Mouse (Mus musculus): ENCODE measurements around the gene Speg. TPM values are rescaled to one million over a fixed set of nuclear protein-coding genes. Genes with fewer than 3 reads are reported as not detected.

The Speg gene
- total RNA-seq, 2 experiments from 2014 or later = 182 to 186 TPM

DNA sequence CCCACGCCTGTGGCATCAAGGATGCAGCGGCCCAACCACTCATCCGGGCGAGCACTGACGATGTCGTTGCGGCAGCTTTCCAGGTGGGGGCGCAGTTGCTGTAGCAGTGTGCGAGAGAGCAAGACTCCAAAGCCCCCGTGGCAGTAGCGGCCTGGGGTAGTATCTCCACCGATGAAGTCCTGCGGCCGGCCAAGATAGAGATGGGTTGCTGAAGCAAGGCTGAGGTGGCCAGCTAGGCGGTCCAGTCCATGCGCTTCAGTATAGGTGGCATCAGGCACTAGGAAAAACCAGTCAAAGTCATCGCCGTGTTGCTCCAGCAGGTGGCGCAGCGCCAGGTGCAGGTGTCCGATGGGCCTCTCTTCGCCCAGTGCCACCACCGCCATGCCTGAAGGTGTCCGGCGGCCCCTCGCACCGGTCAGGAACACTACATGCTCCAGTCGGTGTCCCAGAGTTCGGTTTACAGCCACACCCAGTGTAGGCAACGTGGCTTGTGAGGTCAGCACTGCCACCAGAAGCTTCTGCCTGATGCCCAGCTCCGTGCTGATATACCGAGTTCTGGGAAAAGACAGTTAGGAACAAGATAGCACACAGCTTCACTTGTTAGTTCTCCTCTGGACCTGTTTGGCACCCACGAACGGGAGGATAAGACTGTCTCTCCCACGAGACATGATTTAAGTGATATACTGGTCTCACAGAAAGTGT lies 102.3 kb downstream of the Speg start:
- intact Hi-C loops (cut with DNase I) = loop anchor here (5.0 kb wide), 1 partner anchor 120 kb away; no protein-coding TSS in a partner anchor
- peak; percentile 68 to 86 for DNase-seq (ENCODE audit: extremely low spot score in 1 of 2, low spot score in 2 of 2)

DNA sequence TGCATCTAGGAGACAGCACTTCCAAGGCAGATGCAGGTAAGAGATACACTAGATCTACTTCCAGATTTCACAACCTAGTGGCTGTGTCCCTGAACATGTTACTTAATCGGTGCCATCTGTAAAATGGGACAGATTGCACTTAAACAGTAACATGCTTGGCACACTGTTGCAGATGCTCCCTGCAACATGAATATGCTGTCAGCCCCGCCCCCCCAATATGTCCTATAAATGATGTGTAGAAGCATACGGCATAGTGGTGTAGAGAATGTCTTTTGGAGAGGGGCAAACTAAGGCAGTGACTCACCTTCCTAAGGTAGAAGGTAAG lies 102.8 kb downstream of the Speg start:
- intact Hi-C loops (cut with DNase I) = loop anchor here (5.0 kb wide), 1 partner anchor 119 kb away; no protein-coding TSS in a partner anchor
- no peak for DNase-seq (ENCODE audit: extremely low spot score in 1 of 2, low spot score in 2 of 2)

GRCm38 (mm10) chr1:75478497-75478896 lies 103.4 kb downstream of the Speg start:
- DNase-seq (ENCODE audit: extremely low spot score in 1 of 2, low spot score in 2 of 2) = peak in 1 of 2 experiments; percentile 73
- intact Hi-C loops (cut with DNase I) = loop anchor here (5.0 kb wide), 1 partner anchor 119 kb away; no protein-coding TSS in a partner anchor

- DNase-seq (ENCODE audit: extremely low spot score in 1 of 2, low spot score in 2 of 2) = peak; percentile 97 to 98
- intact Hi-C loops (cut with DNase I) = loop anchor here (5.0 kb wide), 1 partner anchor 118 kb away; no protein-coding TSS in a partner anchor
Measured at GRCm38 (mm10) chr1:75478916-75479634, 104.0 kb downstream of the Speg start, which contains the start of the genes Chpf and Tmem198. TSS of gene Chpf (minus strand) at chr1:75479307. TSS of gene Tmem198 (plus strand) at chr1:75479532.

GRCm38 (mm10) chr1:75479635-75479989 lies 104.5 kb downstream of the Speg start:
- no peak for DNase-seq (ENCODE audit: extremely low spot score in 1 of 2, low spot score in 2 of 2)
- intact Hi-C loops (cut with DNase I) = loop anchor here (5.0 kb wide), 1 partner anchor 118 kb away; no protein-coding TSS in a partner anchor

DNA sequence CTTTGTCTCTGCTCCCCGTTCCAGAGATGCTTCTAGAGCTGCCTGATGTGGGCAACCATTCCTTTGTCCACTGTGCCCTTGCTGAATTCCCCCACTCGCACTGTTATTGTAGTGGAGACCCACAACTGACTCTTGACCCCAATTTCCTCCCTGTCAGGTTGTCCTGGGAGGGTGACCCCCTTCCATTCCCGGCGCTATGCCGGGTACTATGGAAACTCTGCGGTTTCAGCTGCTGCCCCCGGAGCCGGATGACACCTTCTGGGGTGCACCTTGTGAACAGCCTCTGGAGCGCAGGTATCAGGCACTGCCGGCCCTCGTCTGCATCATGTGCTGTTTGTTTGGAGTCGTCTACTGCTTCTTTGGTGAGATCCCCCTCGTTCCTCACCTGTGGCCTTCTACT lies 104.9 kb downstream of the Speg start:
- peak in 1 of 2 experiments; percentile 30 for DNase-seq (ENCODE audit: extremely low spot score in 1 of 2, low spot score in 2 of 2)

DNA sequence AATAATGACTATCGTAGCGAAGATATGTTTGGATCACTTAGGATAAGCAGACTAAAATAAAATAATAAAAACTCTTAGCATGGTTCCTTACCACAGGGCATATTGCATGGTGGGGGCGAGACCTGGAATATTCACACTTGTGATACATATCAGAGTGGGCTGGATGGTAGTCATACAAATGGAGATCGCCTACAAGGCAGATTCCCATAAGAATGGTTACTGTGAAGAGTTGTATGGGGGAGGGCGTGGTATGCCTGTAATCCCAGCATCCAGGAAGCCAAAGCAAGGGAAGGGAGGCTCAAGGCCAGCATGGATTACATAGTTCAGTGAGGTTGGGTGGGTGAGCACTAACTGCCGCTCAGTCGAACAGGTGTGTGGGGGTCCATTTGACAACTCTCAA lies 105.6 kb downstream of the Speg start:
- DNase-seq (ENCODE audit: extremely low spot score in 1 of 2, low spot score in 2 of 2) = no peak
- intact Hi-C loops (cut with DNase I) = no loop called here

More for the DNA sequence above, 104.9 kb downstream of the Speg start:
- intact Hi-C loops (cut with DNase I) = no loop called here

Other genes with a start within 250 kb of the Speg start
- under 1 TPM in 1 of 2 experiments, not detected in 1; 0.21 TPM for gene Slc23a3, start 241.4 kb upstream of the Speg start, total RNA-seq (2021)
- gene Cnppd1, start 232.6 kb upstream of the Speg start, total RNA-seq (2021) = 10 to 100 TPM; 31.7 to 33.4 TPM
- 100 to 1,000 TPM; 151 to 153 TPM for gene Retreg2, start 232.5 kb upstream of the Speg start, total RNA-seq (2021)
- gene Zfand2b, start 206.7 kb upstream of the Speg start, total RNA-seq (2021) = 10 to 100 TPM; 20.2 to 21.3 TPM
- gene Abcb6, start 194.9 kb upstream of the Speg start, total RNA-seq (2021) = 10 to 100 TPM; 45.6 to 47.0 TPM
- gene Ankzf1, start 183.1 kb upstream of the Speg start, total RNA-seq (2021) = 10 to 100 TPM; 18.2 to 19.3 TPM
- 100 to 1,000 TPM; 111 to 119 TPM for gene Atg9a, start 183.1 kb upstream of the Speg start, total RNA-seq (2021)
- gene Glb1l, start 164.5 kb upstream of the Speg start, total RNA-seq (2021) = 10 to 100 TPM; 18.3 to 22.1 TPM
- 10 to 100 TPM; 94.4 to 95.0 TPM for gene Stk16, start 164.5 kb upstream of the Speg start, total RNA-seq (2021)
- 100 to 1,000 TPM; 456 to 464 TPM for gene Tuba4a, start 155.4 kb upstream of the Speg start, total RNA-seq (2021)
- gene A630095N17Rik, start 143.2 kb upstream of the Speg start, total RNA-seq (2021) = not detected
- gene Dnajb2, start 138.9 kb upstream of the Speg start, total RNA-seq (2021) = 10 to 100 TPM; 64.1 to 69.0 TPM
- gene Ptprn, start 110.8 kb upstream of the Speg start, total RNA-seq (2021) = 100 to 1,000 TPM; 257 to 262 TPM
- 10 to 100 TPM; 72.5 to 81.7 TPM for gene Resp18, start 96.9 kb upstream of the Speg start, total RNA-seq (2021)
- gene Dnpep, start 57.3 kb upstream of the Speg start, total RNA-seq (2021) = 10 to 100 TPM; 60.6 to 67.1 TPM
- gene Des, start 15.0 kb upstream of the Speg start, total RNA-seq (2021) = 1 to 10 TPM; 1.5 TPM
- 10 to 100 TPM; 51.9 to 53.7 TPM for gene Gmppa, start 60.6 kb downstream of the Speg start, total RNA-seq (2021)
- 10 to 100 TPM; 17.2 to 22.0 TPM for gene Asic4, start 75.1 kb downstream of the Speg start, total RNA-seq (2021)
- gene Chpf, start 104.0 kb downstream of the Speg start, total RNA-seq (2021) = 10 to 100 TPM; 79.8 to 80.6 TPM
- gene Tmem198, start 104.2 kb downstream of the Speg start, total RNA-seq (2021) = 10 to 100 TPM; 58.2 to 59.3 TPM
- 10 to 100 TPM; 35.1 to 39.4 TPM for gene Obsl1, start 131.2 kb downstream of the Speg start, total RNA-seq (2021)
- 10 to 100 TPM; 36.9 to 37.2 TPM for gene Inha, start 131.8 kb downstream of the Speg start, total RNA-seq (2021)
- gene Stk11ip, start 146.2 kb downstream of the Speg start, total RNA-seq (2021) = 10 to 100 TPM; 29.4 to 29.7 TPM
- 100 to 1,000 TPM; 203 to 204 TPM for gene Slc4a3, start 171.0 kb downstream of the Speg start, total RNA-seq (2021)